Mouse (Mus musculus) megakaryocyte, embryonic 14.5 days (primary cell): ENCODE results near the gene Frs2.
"Not testable (repeated sequence)": the region's sequence is repeated elsewhere in the genome, so short reads cannot be mapped to it uniquely, and the experiment has no call there.

Experiments used
- FLI1 ChIP-seq: IDR thresholded peaks from 2 replicates; pipeline ENCODE4 v1.6.1; 2012; ENCODE audit warnings: low read length, inconsistent platforms, mixed read lengths
- GATA1 ChIP-seq: IDR thresholded peaks from 3 replicates; pipeline ENCODE4 v1.6.1; 2012; ENCODE audit warnings: mixed read lengths, low read length, inconsistent platforms, borderline replicate concordance

- not testable (repeated sequence) for TF ChIP-seq GATA1, FLI1
Measured at GRCm38 (mm10) chr10:117025776-117026175, 122.6 kb downstream of the Frs2 start.
